Mouse (Mus musculus) hindbrain, postnatal 0 days (tissue): ENCODE results near the gene Lrp2bp. TPM values are rescaled to one million over a fixed set of nuclear protein-coding genes. Genes with fewer than 3 reads are reported as not detected.

Source experiments
- ATAC-seq: fragments of 200-750 bp; cut with Nextera tagmentation; 2 replicates; pipeline ENCODE4 v1.8.0; 2017; ENCODE audit warnings: mild to moderate bottlenecking, moderate TSS enrichment, moderate library complexity
- DNase-seq: peaks from one replicate; pipeline ENCODE4 v3.0.0-alpha.2; 2015; ENCODE audit warnings: low spot score
- H3K27ac ChIP-seq: fragments of 300-500 bp; sonication (generic); 2 replicates; pipeline ENCODE4 v1.5.1; 2014; ENCODE audit warnings: mild to moderate bottlenecking
- H3K27me3 ChIP-seq: fragments of 300-500 bp; sonication (generic); 2 replicates; pipeline ENCODE4 v1.6.1; 2014; ENCODE audit warnings: low read length, mixed read lengths; ENCODE audit not compliant: insufficient read depth
- H3K36me3 ChIP-seq: fragments of 300-500 bp; sonication (generic); 2 replicates; pipeline ENCODE4 v1.6.1; 2014; ENCODE audit warnings: low read length, mixed read lengths; ENCODE audit not compliant: insufficient read depth
- H3K4me1 ChIP-seq: fragments of 300-500 bp; sonication (generic); 2 replicates; pipeline ENCODE4 v1.6.1; 2014; ENCODE audit warnings: antibody characterized with exemption, low read length, mixed read lengths; ENCODE audit not compliant: insufficient read depth
- H3K4me2 ChIP-seq: fragments of 300-500 bp; sonication (generic); 2 replicates; pipeline ENCODE4 v1.6.1; 2014; ENCODE audit warnings: low read depth, mild to moderate bottlenecking, low read length, moderate library complexity, mixed read lengths
- H3K4me3 ChIP-seq: fragments of 300-500 bp; sonication (generic); 2 replicates; pipeline ENCODE4 v1.5.1; 2014; ENCODE audit warnings: low read length
- H3K9ac ChIP-seq: fragments of 300-500 bp; sonication (generic); replicated peaks from 2 replicates; pipeline ENCODE4 v1.6.1; 2014; ENCODE audit warnings: mild to moderate bottlenecking, low read length, moderate library complexity, mixed read lengths
- H3K9me3 ChIP-seq: fragments of 300-500 bp; sonication (generic); 2 replicates; pipeline ENCODE4 v1.6.1; 2016; ENCODE audit warnings: low read length, mixed read lengths
- CTCF ChIP-seq: IDR thresholded peaks from 2 replicates; pipeline ENCODE4 v1.5.1; 2016; ENCODE audit warnings: antibody characterized with exemption, control low read depth, low read depth
- WGBS: fragments of 180-500 bp; shearing (Covaris S2); extraction: QIAGEN DNeasy Blood & Tissue Kit; methylation state at CpG from one replicate; pipeline ENCODE4 v1.1.7; 2014; 5-methylcytosine and 5-hydroxymethylcytosine counted together
- polyA plus RNA-seq: library from polyadenylated mRNA; unstranded; fragments of >200 nt; fragmentation: Nextera tagmentation; extraction: Ambion mirVana; gene quantifications from 2 replicates; pipeline ENCODE4 v1.2.1, GENCODE M21; 2015
- total RNA-seq: library from RNA; depleted of rRNA; stranded (reverse); fragments of >200 nt; gene quantifications from 2 replicates; pipeline ENCODE4 v1.2.3, GENCODE M21; 2014

Gene Lrp2bp
- total and polyA plus RNA-seq, 2 experiments from 2014 or later = 0.10 to 0.23 TPM

DNA sequence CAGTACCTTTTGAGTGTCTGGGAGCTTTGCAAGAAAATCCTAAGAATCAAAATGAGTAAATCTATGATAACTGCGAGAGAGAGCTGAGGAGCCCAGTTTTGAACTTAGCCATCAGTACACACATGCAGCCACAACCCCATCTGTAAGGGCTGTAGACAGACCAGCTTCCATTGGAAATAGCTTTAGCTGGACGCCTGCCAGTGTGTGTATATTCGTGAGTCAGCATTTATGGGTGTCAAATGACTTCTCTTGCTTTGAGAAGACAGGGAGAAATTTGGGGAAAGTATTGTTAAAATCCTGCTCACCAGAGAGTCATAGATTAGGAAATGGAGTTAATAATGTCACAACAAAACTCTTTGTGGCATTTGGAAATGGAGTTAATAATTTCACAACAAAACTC lies 12.4 kb upstream of the Lrp2bp start:
- WGBS = 81% methylated on average over 3 of the region's 3 CpGs
- peaks cover 16% of the 10 kb centered on the region for H3K36me3 ChIP-seq
- no peak for DNase-seq
- H3K4me2 ChIP-seq = no peak overlapping the region
- H3K27ac ChIP-seq = no peak overlapping the region
- no peaks in the 10 kb centered on the region for H3K9me3 ChIP-seq
- no peak overlapping the region for H3K9ac ChIP-seq
- no peak for TF ChIP-seq CTCF
- no peak overlapping the region for H3K4me3 ChIP-seq
- H3K4me1 ChIP-seq = no peaks in the 10 kb centered on the region
- no peaks in the 10 kb centered on the region for H3K27me3 ChIP-seq
- ATAC-seq = no peak

DNA sequence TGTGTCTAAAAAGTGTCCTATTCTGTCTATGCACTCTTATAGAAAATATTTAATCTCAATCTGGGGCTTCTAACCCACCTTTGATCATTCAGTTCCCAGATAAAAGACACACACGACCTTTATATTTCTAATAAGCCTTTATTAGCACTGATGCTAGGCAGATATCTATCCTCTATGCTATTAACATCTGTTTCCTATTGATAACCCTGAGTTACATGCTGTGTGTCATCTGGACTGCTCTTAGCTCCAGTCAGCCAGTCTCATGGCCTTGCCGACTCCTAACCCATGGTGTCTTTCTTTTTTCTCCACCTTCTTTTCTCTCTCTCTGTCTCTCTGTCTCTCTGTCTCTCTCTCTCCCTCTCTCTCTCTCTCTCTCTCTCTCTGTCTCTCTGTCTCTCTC lies 10.9 kb upstream of the Lrp2bp start:
- Histone ChIP-seq H3K36me3 (peaks cover 8% of the 10 kb centered on the region), H3K27ac (no peak overlapping the region), H3K9ac (no peak overlapping the region), H3K4me2 (no peak overlapping the region), H3K9me3 (no peaks in the 10 kb centered on the region), H3K4me3 (no peak overlapping the region), H3K4me1 (no peaks in the 10 kb centered on the region), H3K27me3 (no peaks in the 10 kb centered on the region)
- WGBS = 51% methylated on average over 2 of the region's 2 CpGs
- DNase-seq (no peak), ATAC-seq (no peak)
- no peak for TF ChIP-seq CTCF

DNA sequence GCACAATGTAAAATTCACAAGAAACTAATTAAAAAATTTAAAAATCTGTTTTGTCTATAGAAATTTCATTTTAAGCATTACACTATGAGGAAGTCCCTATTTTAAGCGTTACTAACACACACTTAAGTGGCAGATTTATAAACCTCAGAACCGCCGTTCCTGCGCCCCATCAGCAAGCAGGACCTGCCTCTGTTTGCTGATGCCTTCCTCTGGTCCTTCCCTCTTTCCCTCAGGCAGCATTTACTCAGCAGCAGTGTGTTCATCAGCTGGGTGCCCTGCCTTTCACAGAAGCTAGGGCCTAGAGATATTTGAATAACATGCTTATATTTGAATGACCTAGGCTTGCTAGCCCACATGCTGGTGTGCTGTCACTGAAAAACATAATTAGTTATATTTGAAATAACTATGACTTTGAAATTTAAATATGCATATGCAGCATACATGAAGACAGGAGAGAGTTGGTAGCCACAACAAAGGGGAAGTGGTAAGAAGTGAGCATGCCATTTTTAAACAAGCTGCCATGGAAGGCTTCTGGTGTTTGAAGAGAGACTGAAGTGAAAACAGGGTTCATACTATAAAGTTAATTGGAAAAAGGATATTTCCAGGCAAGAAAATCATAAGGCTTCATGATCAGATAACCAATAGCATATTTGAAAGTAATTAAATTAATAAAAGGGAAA lies 8.3 kb upstream of the Lrp2bp start:
- Histone ChIP-seq H3K9ac (no peak overlapping the region), H3K9me3 (no peaks in the 10 kb centered on the region), H3K4me1 (no peaks in the 10 kb centered on the region), H3K36me3 (peaks cover 11% of the 10 kb centered on the region), H3K27me3 (no peaks in the 10 kb centered on the region), H3K4me2 (no peak overlapping the region), H3K4me3 (no peak overlapping the region), H3K27ac (no peak overlapping the region)
- ATAC-seq = no peak
- DNase-seq = no peak
- WGBS = 95% methylated on average over 4 of the region's 4 CpGs
- no peak for TF ChIP-seq CTCF

DNA sequence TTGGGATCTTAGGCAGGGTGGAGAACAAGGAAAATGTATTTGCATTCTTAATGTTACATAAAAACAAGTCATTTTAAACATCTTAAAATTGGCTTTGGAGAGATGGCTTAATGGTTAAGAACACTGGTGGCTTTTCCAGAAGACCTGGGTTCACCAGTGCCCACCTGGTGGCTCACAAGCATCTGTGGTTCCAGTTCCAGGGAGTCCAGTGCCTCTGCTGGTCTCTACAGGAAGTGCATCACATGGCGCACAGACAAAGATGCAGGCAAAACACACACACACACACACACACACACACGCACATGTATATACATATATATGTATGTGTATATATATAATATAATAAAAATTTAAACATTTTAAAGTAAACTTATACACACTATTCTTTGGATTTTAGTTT lies 5.0 kb upstream of the Lrp2bp start:
- no peak overlapping the region for H3K9ac ChIP-seq
- no peaks in the 10 kb centered on the region for H3K9me3 ChIP-seq
- peaks cover 19% of the 10 kb centered on the region; the same call in 1 of the 2 replicates for H3K36me3 ChIP-seq
- H3K4me2 ChIP-seq = no peak overlapping the region
- DNase-seq (no peak), ATAC-seq (no peak)
- TF ChIP-seq CTCF = peak; percentile 40; the same call in 1 of the 2 replicates
- H3K27me3 ChIP-seq = no peaks in the 10 kb centered on the region
- WGBS = 97% methylated on average over 2 of the region's 2 CpGs
- H3K4me1 ChIP-seq = no peaks in the 10 kb centered on the region
- no peak overlapping the region for H3K27ac ChIP-seq
- no peak overlapping the region for H3K4me3 ChIP-seq

DNA sequence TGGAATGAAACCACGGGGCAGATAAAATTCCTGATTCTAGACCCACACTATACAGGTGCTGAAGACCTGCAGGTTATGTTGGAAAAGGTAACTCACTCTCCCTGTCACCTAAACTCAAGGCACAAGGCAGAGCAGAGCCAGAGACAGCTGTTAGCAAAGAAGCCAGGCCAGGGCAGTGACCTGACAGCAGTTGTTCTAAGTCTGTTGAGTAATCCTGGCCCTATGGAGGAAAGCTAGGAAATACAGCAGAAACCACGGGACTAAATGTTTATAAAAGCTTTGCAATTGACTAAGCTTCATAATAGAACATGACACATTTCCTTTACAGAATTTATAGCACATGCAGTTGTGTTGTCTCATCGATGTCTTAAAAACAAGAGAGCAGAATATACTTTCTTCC lies 3.5 kb upstream of the Lrp2bp start:
- Histone ChIP-seq H3K4me3 (no peak overlapping the region), H3K4me2 (no peak overlapping the region), H3K27me3 (no peaks in the 10 kb centered on the region), H3K9ac (no peak overlapping the region), H3K27ac (no peak overlapping the region), H3K4me1 (peaks cover 4% of the 10 kb centered on the region; the same call in 1 of the 2 replicates), H3K36me3 (peaks cover 19% of the 10 kb centered on the region; the same call in 1 of the 2 replicates), H3K9me3 (no peaks in the 10 kb centered on the region)
- WGBS = 91% methylated on average over 3 of the region's 3 CpGs
- TF ChIP-seq CTCF = no peak
- ATAC-seq (no peak), DNase-seq (no peak)

DNA sequence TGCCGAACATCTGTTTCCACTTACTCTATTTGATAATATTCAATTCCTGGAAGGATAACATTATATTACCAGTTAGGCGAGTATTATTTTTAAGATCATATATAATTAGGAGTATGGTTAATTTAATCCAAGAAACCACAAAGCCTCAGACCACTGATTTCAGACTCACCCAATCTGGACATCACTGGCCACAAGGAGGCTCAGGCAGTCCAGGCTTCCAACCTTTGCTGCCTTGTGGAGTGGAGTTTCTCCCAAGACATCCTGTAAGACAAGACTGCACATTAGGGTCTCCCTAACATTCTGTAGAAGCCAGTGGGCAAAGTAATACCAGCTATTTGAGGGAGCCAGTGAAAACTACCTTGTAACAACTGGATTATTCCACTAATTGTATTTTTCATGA lies 875 bp upstream of the Lrp2bp start:
- 90% methylated on average over 2 of the region's 2 CpGs for WGBS

More for the DNA sequence above, 875 bp upstream of the Lrp2bp start:
- Histone ChIP-seq H3K27me3 (no peaks in the 10 kb centered on the region), H3K27ac (no peak overlapping the region), H3K9me3 (no peaks in the 10 kb centered on the region), H3K4me3 (no peak overlapping the region), H3K36me3 (peaks cover 19% of the 10 kb centered on the region; the same call in 1 of the 2 replicates), H3K4me1 (peaks cover 5% of the 10 kb centered on the region; the same call in 1 of the 2 replicates), H3K9ac (no peak overlapping the region), H3K4me2 (peak overlapping the region; percentile 86)
- DNase-seq = no peak
- ATAC-seq = no peak
- peak; percentile 50 for TF ChIP-seq CTCF
